ENCODE assay signal across 21 mouse cellular contexts in the genomic region with DNA sequence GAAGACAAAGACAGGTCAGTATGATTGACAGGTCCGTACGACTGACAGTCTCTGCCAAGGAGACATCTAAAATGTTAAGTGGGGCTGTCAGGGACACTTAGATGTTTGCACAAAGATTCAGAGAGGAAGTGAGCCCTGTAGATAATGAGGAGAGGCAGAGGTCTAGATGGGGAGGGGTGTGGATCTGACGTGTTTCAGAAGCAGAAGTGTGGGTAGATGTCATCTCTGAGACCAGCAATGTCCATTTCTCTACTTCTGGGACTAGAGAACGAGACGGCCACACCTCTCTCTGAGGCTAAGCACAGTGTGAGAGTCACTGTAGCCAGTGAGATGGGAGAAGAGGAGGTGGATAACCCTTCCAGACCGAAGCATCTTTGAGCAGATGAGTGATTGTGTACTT. TPM values are rescaled to one million over a fixed set of nuclear protein-coding genes. Genes with fewer than 3 reads are reported as not detected.
DNase-seq lines count a peak whose midpoint lies in the region; ATAC-seq and TF ChIP-seq lines count a peak whose summit lies in the region.
"Had no signal": no experiment of that assay in that cellular context is flagged by ENCODE, and none has a peak within 500 bp of the region (broad histone marks: within the 10 kb centered on the region; RNA-seq: fewer than 3 reads in every experiment).

No protein-coding gene starts in this region.

- peak; percentile 15 for DNase-seq in lung, postnatal 36 days
- DNase-seq in lung, postnatal 0 days (ENCODE audit: low spot score) = no peak
- peak; percentile 18 for DNase-seq in MEL-GATA-1-ER (ENCODE audit: extremely low read depth, low read depth)
- peak; percentile 64 for DNase-seq in splenic B cell, adult 2 months (ENCODE audit: low read depth, low spot score)
- no peak for DNase-seq in adrenal gland, adult 2 months
- DNase-seq in thymus, postnatal 36 days = no peak
- DNase-seq: adrenal gland, postnatal 25 days; cerebellum, adult 2 months; cerebellum, postnatal 14 days; forebrain, postnatal 0 days; gastrocnemius, postnatal 14 days; heart, postnatal 36 days had no signal

- H3K4me2 ChIP-seq in lung, postnatal 0 days (replicated peaks; ENCODE audit: low read depth, low read length) = no peak overlapping the region
- no peak overlapping the region for H3K4me2 ChIP-seq in heart, embryonic 12.5 days
- H3K4me2 ChIP-seq: embryonic facial prominence, embryonic 13.5 days; forebrain, embryonic 13.5 days; heart, embryonic 13.5 days; hindbrain, embryonic 12.5 days had no signal

- H3K27ac ChIP-seq in lung, postnatal 0 days (ENCODE audit: low read length) = no peak overlapping the region
- H3K27ac ChIP-seq in heart, embryonic 12.5 days (ENCODE audit: poor library complexity, severe bottlenecking) = no peak overlapping the region
- H3K27ac ChIP-seq: embryonic facial prominence, embryonic 13.5 days; forebrain, embryonic 13.5 days; heart, embryonic 13.5 days; hindbrain, embryonic 12.5 days; hindbrain, postnatal 0 days had no signal

- H3K4me3 ChIP-seq in lung, postnatal 0 days (ENCODE audit: low read depth, low read length) = no peak overlapping the region
- no peak overlapping the region for H3K4me3 ChIP-seq in heart, embryonic 12.5 days
- H3K4me3 ChIP-seq: embryonic facial prominence, embryonic 13.5 days; forebrain, embryonic 13.5 days; heart, embryonic 13.5 days; hindbrain, embryonic 12.5 days had no signal

- no peak overlapping the region for H3K9ac ChIP-seq in lung, postnatal 0 days (replicated peaks; ENCODE audit: low read depth)
- H3K9ac ChIP-seq in heart, embryonic 12.5 days = no peak overlapping the region
- H3K9ac ChIP-seq: embryonic facial prominence, embryonic 13.5 days; forebrain, embryonic 13.5 days; forebrain, postnatal 0 days; heart, embryonic 13.5 days; hindbrain, embryonic 12.5 days had no signal

- no peak for TF ChIP-seq CTCF in lung, postnatal 0 days (IDR thresholded peaks at IDR 0.05)

- TF ChIP-seq EP300 in lung, postnatal 0 days (IDR thresholded peaks at IDR 0.05) = no peak

- H3K36me3 ChIP-seq in lung, postnatal 0 days (ENCODE audit: insufficient read depth, low read length) = no peaks in the 10 kb centered on the region
- no peaks in the 10 kb centered on the region for H3K36me3 ChIP-seq in splenic B cell, adult 2 months (ENCODE audit: control insufficient read depth, insufficient read depth, low read length, poor library complexity, severe bottlenecking)
- H3K36me3 ChIP-seq in heart, embryonic 12.5 days = no peaks in the 10 kb centered on the region
- H3K36me3 ChIP-seq: embryonic facial prominence, embryonic 13.5 days; heart, embryonic 13.5 days; hindbrain, embryonic 12.5 days had no signal

- ATAC-seq in lung, postnatal 0 days = no peak
- ATAC-seq in megakaryocyte progenitor cell, adult 5-6 weeks (replicated peaks; ENCODE audit: poor library complexity) = peak; percentile 52
- ATAC-seq in heart, embryonic 12.5 days (ENCODE audit: insufficient number of reproducible peaks, low FRiP score) = no peak
- ATAC-seq: activated CD4-positive, CD25-positive, alpha-beta regulatory T cell, adult 4 months; forebrain, embryonic 13.5 days; forebrain, postnatal 0 days; hindbrain, postnatal 0 days; Patski had no signal

- H3K27me3 ChIP-seq in lung, postnatal 0 days (replicated peaks; ENCODE audit: insufficient read depth, low read length) = no peaks in the 10 kb centered on the region
- no peaks in the 10 kb centered on the region for H3K27me3 ChIP-seq in splenic B cell, adult 2 months (ENCODE audit: control insufficient read depth, insufficient read depth, low read length, poor library complexity, severe bottlenecking)
- H3K27me3 ChIP-seq in heart, embryonic 12.5 days (replicated peaks) = peaks cover 10% of the 10 kb centered on the region; the same call in 1 of the 2 replicates
- H3K27me3 ChIP-seq: embryonic facial prominence, embryonic 13.5 days; forebrain, embryonic 13.5 days; heart, embryonic 13.5 days; hindbrain, embryonic 12.5 days; Patski had no signal

- H3K4me1 ChIP-seq in lung, postnatal 0 days (ENCODE audit: insufficient read depth, low read depth, low read length) = no peaks in the 10 kb centered on the region
- peaks cover 18% of the 10 kb centered on the region for H3K4me1 ChIP-seq in heart, embryonic 12.5 days (replicated peaks)
- H3K4me1 ChIP-seq: forebrain, embryonic 13.5 days; hindbrain, embryonic 12.5 days had no signal

- H3K9me3 ChIP-seq in lung, postnatal 0 days (ENCODE audit: low read length) = no peaks in the 10 kb centered on the region
- H3K9me3 ChIP-seq in heart, embryonic 12.5 days (replicated peaks) = peaks cover 9% of the 10 kb centered on the region; the same call in 1 of the 2 replicates
- H3K9me3 ChIP-seq: embryonic facial prominence, embryonic 13.5 days; forebrain, embryonic 13.5 days; hindbrain, embryonic 12.5 days had no signal

- WGBS in lung, postnatal 0 days = 46% methylated on average over 6 of the region's 6 CpGs
- 49% methylated on average over 6 of the region's 6 CpGs for WGBS in heart, embryonic 12.5 days

RNA-seq across cellular contexts. Expression of a gene that starts 28.2 kb away (rescaled TPM):
- polyA plus RNA-seq in lung, postnatal 0 days (2015; fragmentation: Nextera tagmentation; extraction: Ambion mirVana) = 1.2 and 1.3 TPM in 2 replicates
- 0.15 and 0.47 TPM in 2 replicates for total RNA-seq in megakaryocyte progenitor cell, adult 5-6 weeks (2015)
- 0.30 and 1.2 TPM in 2 replicates for total RNA-seq in megakaryocyte progenitor cell, adult 5-6 weeks (2017)
- total RNA-seq in adrenal gland, adult 2 months (2021) = 1,000 to 10,000 TPM; 6,621 to 7,422 TPM
- polyA plus RNA-seq in adrenal gland, adult 2 months (2012; rRNA removed) = 1,463 and 1,873 TPM in 2 replicates
- polyA plus RNA-seq in heart, embryonic 12.5 days (2016; fragmentation: Nextera tagmentation; extraction: Ambion mirVana) = not detected in 2 replicates
- polyA plus RNA-seq: activated CD4-positive, CD25-positive, alpha-beta regulatory T cell, adult 4 months had no signal

RNA-seq across cellular contexts. Expression of a gene that starts 38.1 kb away (rescaled TPM):
- polyA plus RNA-seq in lung, postnatal 0 days (2015; fragmentation: Nextera tagmentation; extraction: Ambion mirVana) = 6.2 and 8.4 TPM in 2 replicates
- 0.10 and 0.27 TPM in 2 replicates for total RNA-seq in megakaryocyte progenitor cell, adult 5-6 weeks (2015)
- total RNA-seq in megakaryocyte progenitor cell, adult 5-6 weeks (2017) = 0.04 and 0.61 TPM in 2 replicates
- 10 to 100 TPM in 1 of 2 experiments, 1 to 10 TPM in 1; 8.2 to 17.0 TPM for total RNA-seq in adrenal gland, adult 2 months (2021)
- polyA plus RNA-seq in adrenal gland, adult 2 months (2012; rRNA removed) = 54.9 and 59.4 TPM in 2 replicates
- polyA plus RNA-seq in heart, embryonic 12.5 days (2016; fragmentation: Nextera tagmentation; extraction: Ambion mirVana) = 0.14 and 0.18 TPM in 2 replicates

Comparison
In these comparisons a context has a peak if more than half of its experiments do, and no peak if none do; other contexts are left out.
1. DNase-seq: peak in lung, postnatal 36 days (single experiment), MEL-GATA-1-ER (single experiment) and splenic B cell, adult 2 months (single experiment); none in lung, postnatal 0 days (single experiment), adrenal gland, adult 2 months (single experiment) and thymus, postnatal 36 days (0 of 2).
2. RNA of a gene that starts 28.2 kb away (polyA plus RNA-seq): 1,463 to 1,873 TPM in adrenal gland, adult 2 months; 1.2 to 1.3 TPM in lung, postnatal 0 days and not detected in heart, embryonic 12.5 days; every median in the first group is over 100 times any median in the second.